Mouse (Mus musculus): ENCODE data around the gene Bpifb2.

- TF ChIP-seq CTCF (conservative IDR thresholded peaks at IDR 0.05; ENCODE audit: insufficient read depth, insufficient read length, low read depth, low read length) (no peak), POLR2A (IDR thresholded peaks at IDR 0.05; ENCODE audit: low read depth, low read length) (no peak)
These were observed 12.9 kb upstream of the Bpifb2 start for GRCm38 (mm10) chr2:153861960-153862359.
